Mouse (Mus musculus): Measurements from ENCODE around the gene Hgd. TPM values are rescaled to one million over a fixed set of nuclear protein-coding genes. Genes with fewer than 3 reads are reported as not detected.

Hgd gene
- polyA plus RNA-seq (2012), result 0.05 TPM in 1 of 2 replicates, not detected in the other

DNA sequence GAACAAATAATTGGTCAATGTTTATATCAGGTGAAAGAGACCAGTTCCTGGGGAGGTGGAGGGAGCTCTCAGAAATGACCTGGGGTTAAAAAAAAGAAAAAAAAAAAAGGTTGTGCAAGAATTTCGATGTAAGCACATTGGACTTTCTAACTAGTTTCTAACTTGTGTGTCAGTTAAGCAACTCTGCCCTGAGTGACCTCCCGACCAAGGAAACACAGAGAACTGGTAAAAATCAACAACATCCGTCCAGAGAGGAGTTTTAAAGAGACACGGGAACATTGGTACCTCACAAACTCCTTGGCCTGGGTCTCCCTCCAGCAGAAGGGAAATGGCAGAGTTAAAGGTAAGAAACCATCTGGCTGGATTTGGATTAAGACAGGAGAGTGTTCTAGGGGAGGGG is at the start of gene Hgd:
Hgd (plus strand) TSS at position 160 of the 400 bp plus-strand sequence.
- no peaks in the 10 kb centered on the region for H3K9me3 ChIP-seq (ENCODE audit: control insufficient read depth, low read length)
- no peaks in the 10 kb centered on the region for H3K4me1 ChIP-seq (ENCODE audit: control insufficient read depth)
- peak within 1 kb of the TSS; percentile 40 for H3K4me3 ChIP-seq (replicated peaks)
- H3K36me3 ChIP-seq (ENCODE audit: control insufficient read depth), result no peaks in the 10 kb centered on the region
- H3K27me3 ChIP-seq (ENCODE audit: control insufficient read depth), result peaks cover 7% of the 10 kb centered on the region
- TF ChIP-seq TAL1 (IDR thresholded peaks at IDR 0.05; ENCODE audit: low read length) (no peak), GATA1 (IDR thresholded peaks at IDR 0.05; ENCODE audit: low read length) (no peak)

DNA sequence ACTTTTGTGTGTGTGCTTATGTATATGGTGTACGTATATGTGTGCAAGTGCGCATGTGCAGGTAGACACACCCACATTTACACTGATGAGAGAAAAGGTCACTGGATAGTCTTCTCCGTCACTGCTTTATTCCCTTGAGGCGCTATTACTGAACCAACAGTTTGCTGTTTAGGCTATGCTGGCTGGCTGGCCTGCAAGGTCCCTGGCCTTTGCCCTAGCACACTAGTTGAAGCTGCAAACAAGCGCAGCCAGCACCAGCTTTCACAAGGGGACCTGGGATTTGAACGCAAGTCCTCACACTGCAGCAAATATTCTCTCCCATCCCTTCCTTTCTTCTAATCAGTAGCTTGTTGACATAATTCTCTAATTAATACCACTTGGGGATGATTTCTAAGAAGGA is 49.8 kb upstream of the Hgd start:
- Histone ChIP-seq H3K9me3 (ENCODE audit: control insufficient read depth, low read length) (no peaks in the 10 kb centered on the region), H3K4me3 (replicated peaks) (no peak overlapping the region), H3K36me3 (ENCODE audit: control insufficient read depth) (peaks cover 36% of the 10 kb centered on the region), H3K27me3 (ENCODE audit: control insufficient read depth) (no peaks in the 10 kb centered on the region), H3K4me1 (ENCODE audit: control insufficient read depth) (peaks cover 6% of the 10 kb centered on the region)
- TF ChIP-seq TAL1 (IDR thresholded peaks at IDR 0.05; ENCODE audit: low read length) (no peak), GATA1 (IDR thresholded peaks at IDR 0.05; ENCODE audit: low read length) (no peak)

DNA sequence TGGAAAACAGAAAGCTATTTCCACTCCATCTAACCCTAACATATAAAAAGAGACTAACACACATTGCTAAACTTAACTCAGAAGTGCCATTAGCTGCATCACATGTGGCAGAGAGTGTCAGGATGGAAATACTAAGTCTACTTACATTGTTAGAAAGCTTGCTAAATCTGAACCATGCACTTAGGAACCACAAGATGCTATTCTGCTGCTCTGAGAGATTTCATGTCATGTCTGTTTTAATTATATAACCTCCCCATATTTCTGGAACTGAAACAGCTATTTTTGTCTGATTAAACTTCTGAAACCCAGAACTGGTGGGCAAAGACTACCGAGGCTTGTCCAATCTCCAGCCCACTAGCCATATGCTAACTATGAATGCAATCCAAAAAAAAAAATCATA is 47.9 kb upstream of the Hgd start:
- Histone ChIP-seq H3K4me3 (replicated peaks) (no peak overlapping the region), H3K27me3 (ENCODE audit: control insufficient read depth) (no peaks in the 10 kb centered on the region), H3K9me3 (ENCODE audit: control insufficient read depth, low read length) (no peaks in the 10 kb centered on the region), H3K36me3 (ENCODE audit: control insufficient read depth) (peaks cover 28% of the 10 kb centered on the region), H3K4me1 (ENCODE audit: control insufficient read depth) (peaks cover 6% of the 10 kb centered on the region)
- TF ChIP-seq GATA1 (IDR thresholded peaks at IDR 0.05; ENCODE audit: low read length) (no peak), TAL1 (IDR thresholded peaks at IDR 0.05; ENCODE audit: low read length) (no peak)

- TF ChIP-seq GATA1 (IDR thresholded peaks at IDR 0.05; ENCODE audit: low read length) (no peak), TAL1 (IDR thresholded peaks at IDR 0.05; ENCODE audit: low read length) (no peak)
- Histone ChIP-seq H3K4me3 (replicated peaks) (no peak overlapping the region), H3K4me1 (ENCODE audit: control insufficient read depth) (peaks cover 11% of the 10 kb centered on the region), H3K9me3 (ENCODE audit: control insufficient read depth, low read length) (no peaks in the 10 kb centered on the region), H3K36me3 (ENCODE audit: control insufficient read depth) (peaks cover 26% of the 10 kb centered on the region), H3K27me3 (ENCODE audit: control insufficient read depth) (no peaks in the 10 kb centered on the region)
These were observed 46.4 kb upstream of the Hgd start for GRCm38 (mm10) chr16:37533369-37534068.

- peaks cover 29% of the 10 kb centered on the region for H3K4me1 ChIP-seq (ENCODE audit: control insufficient read depth)
- peaks cover 27% of the 10 kb centered on the region for H3K36me3 ChIP-seq (ENCODE audit: control insufficient read depth)
- TF ChIP-seq TAL1 (IDR thresholded peaks at IDR 0.05; ENCODE audit: low read length) (no peak), GATA1 (IDR thresholded peaks at IDR 0.05; ENCODE audit: low read length) (no peak)
These were observed 40.7 kb upstream of the Hgd start for GRCm38 (mm10) chr16:37539240-37539610.

DNA sequence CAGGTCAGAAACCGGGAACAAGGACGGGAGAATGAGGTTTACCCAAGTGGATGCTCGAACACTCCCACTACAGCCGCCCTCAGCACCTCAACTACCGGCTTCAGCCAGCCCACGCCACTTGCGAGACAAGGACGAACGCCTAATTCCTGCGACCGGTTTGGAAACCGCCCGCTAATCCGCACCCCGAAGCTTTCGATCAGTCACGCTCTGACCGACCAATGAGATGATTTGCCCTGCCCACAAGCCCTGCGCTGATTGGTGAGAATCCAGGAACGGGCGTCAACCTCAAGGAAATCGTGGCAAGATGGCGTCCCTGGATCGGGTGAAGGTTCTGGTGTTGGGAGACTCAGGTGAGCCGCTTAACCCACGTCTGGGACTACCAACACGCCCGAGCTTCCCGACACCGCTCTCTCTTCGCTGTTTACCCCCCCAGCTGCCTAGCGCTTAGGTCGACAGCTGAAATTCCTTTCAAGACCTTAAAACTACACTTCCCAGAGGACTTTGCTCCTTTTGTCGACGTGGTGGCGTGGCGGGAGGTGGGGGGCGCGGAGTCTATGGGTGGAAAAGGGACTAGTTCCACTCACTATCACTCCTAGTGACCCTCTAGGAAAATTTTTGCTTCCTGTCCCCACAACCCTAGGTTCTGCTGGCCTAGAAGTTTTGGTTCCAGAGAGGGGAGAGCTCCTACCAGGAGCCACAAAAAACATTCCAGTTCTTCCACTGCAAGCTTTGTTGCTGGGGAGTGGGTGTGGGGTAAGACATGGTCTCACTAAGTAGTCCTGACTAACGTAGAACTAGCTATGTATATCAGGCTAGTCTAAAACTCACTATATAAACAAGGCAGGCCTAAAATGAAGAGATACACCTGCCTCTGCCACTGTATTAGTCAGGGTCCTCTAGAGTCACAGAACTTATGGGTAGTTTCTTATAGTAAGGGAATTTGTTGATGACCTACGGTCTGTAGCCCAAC is 40.1 kb upstream of the Hgd start, which contains the start of the genes Gtf2e1 and Rabl3:
Gtf2e1 (minus strand) TSS at position 179 of the 970 bp plus-strand sequence.
Rabl3 (plus strand) TSS at position 275 of the 970 bp plus-strand sequence.
- H3K9me3 ChIP-seq (ENCODE audit: control insufficient read depth, low read length), result no peaks in the 10 kb centered on the region
- peak within 1 kb of the TSS; percentile 79 for H3K4me3 ChIP-seq (replicated peaks)
- TF ChIP-seq TAL1 (IDR thresholded peaks at IDR 0.05; ENCODE audit: low read length) (no peak), GATA1 (IDR thresholded peaks at IDR 0.05; ENCODE audit: low read length) (no peak)

More at GRCm38 (mm10) chr16:37539240-37539610, 40.7 kb upstream of the Hgd start:
- Histone ChIP-seq H3K9me3 (ENCODE audit: control insufficient read depth, low read length) (no peaks in the 10 kb centered on the region), H3K4me3 (replicated peaks) (peak overlapping the region; percentile 79), H3K27me3 (ENCODE audit: control insufficient read depth) (no peaks in the 10 kb centered on the region)

GRCm38 (mm10) chr16:37540776-37541175 is 39.2 kb upstream of the Hgd start:
- Histone ChIP-seq H3K36me3 (ENCODE audit: control insufficient read depth) (peaks cover 16% of the 10 kb centered on the region), H3K9me3 (ENCODE audit: control insufficient read depth, low read length) (no peaks in the 10 kb centered on the region), H3K27me3 (ENCODE audit: control insufficient read depth) (no peaks in the 10 kb centered on the region), H3K4me3 (replicated peaks) (peak overlapping the region; percentile 79), H3K4me1 (ENCODE audit: control insufficient read depth) (peaks cover 27% of the 10 kb centered on the region)
- TF ChIP-seq TAL1 (IDR thresholded peaks at IDR 0.05; ENCODE audit: low read length), result no peak
- no peak for TF ChIP-seq GATA1 (IDR thresholded peaks at IDR 0.05; ENCODE audit: low read length)

More for the DNA sequence above, 40.1 kb upstream of the Hgd start, which contains the start of the genes Gtf2e1 and Rabl3:
- H3K4me1 ChIP-seq (ENCODE audit: control insufficient read depth), result peaks cover 27% of the 10 kb centered on the region
- no peaks in the 10 kb centered on the region for H3K27me3 ChIP-seq (ENCODE audit: control insufficient read depth)
- peaks cover 22% of the 10 kb centered on the region for H3K36me3 ChIP-seq (ENCODE audit: control insufficient read depth)

GRCm38 (mm10) chr16:37546312-37546711 is 33.6 kb upstream of the Hgd start:
- Histone ChIP-seq H3K27me3 (ENCODE audit: control insufficient read depth) (no peaks in the 10 kb centered on the region), H3K36me3 (ENCODE audit: control insufficient read depth) (peaks cover 20% of the 10 kb centered on the region), H3K4me3 (replicated peaks) (no peak overlapping the region), H3K4me1 (ENCODE audit: control insufficient read depth) (peaks cover 4% of the 10 kb centered on the region), H3K9me3 (ENCODE audit: control insufficient read depth, low read length) (no peaks in the 10 kb centered on the region)
- TF ChIP-seq GATA1 (IDR thresholded peaks at IDR 0.05; ENCODE audit: low read length) (no peak), TAL1 (IDR thresholded peaks at IDR 0.05; ENCODE audit: low read length) (no peak)

- no peaks in the 10 kb centered on the region for H3K9me3 ChIP-seq (ENCODE audit: control insufficient read depth, low read length)
- H3K4me3 ChIP-seq (replicated peaks), result no peak overlapping the region
- TF ChIP-seq TAL1 (IDR thresholded peaks at IDR 0.05; ENCODE audit: low read length) (no peak), GATA1 (IDR thresholded peaks at IDR 0.05; ENCODE audit: low read length) (no peak)
- no peaks in the 10 kb centered on the region for H3K27me3 ChIP-seq (ENCODE audit: control insufficient read depth)
- peaks cover 4% of the 10 kb centered on the region for H3K4me1 ChIP-seq (ENCODE audit: control insufficient read depth)
- H3K36me3 ChIP-seq (ENCODE audit: control insufficient read depth), result peaks cover 5% of the 10 kb centered on the region
These were observed 29.7 kb upstream of the Hgd start for GRCm38 (mm10) chr16:37550266-37550665.
